In genomic region chrX:57380915-57381314, GRCm38 (mm10) we compare ENCODE assay signal across 18 mouse cellular contexts. TPM values are rescaled to one million over a fixed set of nuclear protein-coding genes. Genes with fewer than 3 reads are reported as not detected.
DNase-seq lines count a peak whose midpoint lies in the region; ATAC-seq and TF ChIP-seq lines count a peak whose summit lies in the region.
"Had no signal": no experiment of that assay in that cellular context is flagged by ENCODE, and none has a peak within 500 bp of the region (broad histone marks: within the 10 kb centered on the region; RNA-seq: fewer than 3 reads in every experiment).

No protein-coding gene starts in this region.

- ATAC-seq in cerebellum, adult (ENCODE audit: insufficient number of reproducible peaks, low FRiP score, low TSS enrichment) = no peak
- ATAC-seq in kidney, embryonic 16.5 days (ENCODE audit: low FRiP score, low TSS enrichment) = no peak
- ATAC-seq: activated CD4-positive, CD25-positive, alpha-beta regulatory T cell, adult 4 months; liver, embryonic 12.5 days; lung, postnatal 0 days had no signal

- no peak for TF ChIP-seq POLR2A in brain, embryonic 14.5 days (IDR thresholded peaks at IDR 0.05; ENCODE audit: borderline replicate concordance, extremely low read depth, insufficient read depth, insufficient read length, poor library complexity, severe bottlenecking)

- no peaks in the 10 kb centered on the region for H3K4me1 ChIP-seq in kidney, embryonic 16.5 days (ENCODE audit: insufficient read depth, low read length)
- H3K4me1 ChIP-seq in embryonic facial prominence, embryonic 10.5 days = no peaks in the 10 kb centered on the region
- H3K4me1 ChIP-seq: embryonic facial prominence, embryonic 13.5 days; liver, embryonic 12.5 days had no signal

- no peak overlapping the region for H3K4me3 ChIP-seq in kidney, embryonic 16.5 days (ENCODE audit: low read length)
- H3K4me3 ChIP-seq in embryonic facial prominence, embryonic 10.5 days = no peak overlapping the region
- H3K4me3 ChIP-seq: embryonic facial prominence, embryonic 13.5 days; liver, embryonic 12.5 days had no signal

- no peaks in the 10 kb centered on the region for H3K9me3 ChIP-seq in kidney, embryonic 16.5 days (ENCODE audit: low read length)
- no peaks in the 10 kb centered on the region for H3K9me3 ChIP-seq in embryonic facial prominence, embryonic 10.5 days
- H3K9me3 ChIP-seq: embryonic facial prominence, embryonic 13.5 days; liver, embryonic 12.5 days had no signal

- H3K9ac ChIP-seq in kidney, embryonic 16.5 days (replicated peaks; ENCODE audit: low read length) = no peak overlapping the region
- H3K9ac ChIP-seq: embryonic facial prominence, embryonic 13.5 days; liver, embryonic 12.5 days had no signal

- no peak for TF ChIP-seq CTCF in brain, embryonic 14.5 days (IDR thresholded peaks at IDR 0.05; ENCODE audit: borderline replicate concordance, extremely low read depth, insufficient read depth, insufficient read length)

- DNase-seq in cerebellum, postnatal 25 days = peak; percentile 14 to 49
- peak; percentile 19 for DNase-seq in kidney, adult 18-20 months
- DNase-seq in adrenal gland, postnatal 36 days = peak; percentile 18 to 47
- peak; percentile 25 for DNase-seq in brain, embryonic 14.5 days (ENCODE audit: low read depth)
- no peak for DNase-seq in embryonic facial prominence, embryonic 10.5 days (ENCODE audit: low spot score)
- DNase-seq: gastrocnemius, postnatal 14 days; right cerebral cortex, postnatal 25 days had no signal

- no peak overlapping the region for H3K27ac ChIP-seq in kidney, embryonic 16.5 days (ENCODE audit: low read length)
- no peak overlapping the region for H3K27ac ChIP-seq in embryonic facial prominence, embryonic 10.5 days (replicated peaks)
- H3K27ac ChIP-seq: embryonic facial prominence, embryonic 13.5 days; liver, embryonic 12.5 days had no signal

- peaks cover 45% of the 10 kb centered on the region for H3K36me3 ChIP-seq in kidney, embryonic 16.5 days (ENCODE audit: insufficient read depth, low read length)
- peaks cover 92% of the 10 kb centered on the region for H3K36me3 ChIP-seq in embryonic facial prominence, embryonic 10.5 days (replicated peaks)

- no peaks in the 10 kb centered on the region for H3K27me3 ChIP-seq in kidney, embryonic 16.5 days (ENCODE audit: insufficient read depth, low read length)
- H3K27me3 ChIP-seq in embryonic facial prominence, embryonic 10.5 days (replicated peaks; ENCODE audit: low read depth, poor library complexity, severe bottlenecking) = no peaks in the 10 kb centered on the region
- H3K27me3 ChIP-seq: embryonic facial prominence, embryonic 13.5 days; liver, embryonic 12.5 days had no signal

- WGBS in kidney, embryonic 16.5 days = 81% methylated on average over 5 of the region's 5 CpGs
- WGBS in embryonic facial prominence, embryonic 10.5 days = 81% methylated on average over 5 of the region's 5 CpGs

- H3K4me2 ChIP-seq in kidney, embryonic 16.5 days (replicated peaks; ENCODE audit: low read depth, low read length) = no peak overlapping the region
- H3K4me2 ChIP-seq: embryonic facial prominence, embryonic 13.5 days; liver, embryonic 12.5 days had no signal

RNA-seq across cellular contexts. Expression of gene Rbmx, which starts 11.9 kb away (rescaled TPM):
- polyA plus RNA-seq in kidney, embryonic 16.5 days (2015; fragmentation: Nextera tagmentation; extraction: Ambion mirVana) = 137 and 143 TPM in 2 replicates
- 10 to 100 TPM; 22.8 to 31.9 TPM for total RNA-seq in adrenal gland, postnatal 36 days (2021)
- 191 and 229 TPM in 2 replicates for polyA plus RNA-seq in brain, embryonic 14.5 days (2012; rRNA removed)
- polyA plus RNA-seq in embryonic facial prominence, embryonic 10.5 days (2016; fragmentation: Nextera tagmentation; extraction: Ambion mirVana) = 165 and 168 TPM in 2 replicates

RNA-seq across cellular contexts. Expression of gene Gm364, which starts 28.0 kb away (rescaled TPM):
- 0.08 TPM in 1 of 2 replicates, not detected in the other for polyA plus RNA-seq in kidney, embryonic 16.5 days (2015; fragmentation: Nextera tagmentation; extraction: Ambion mirVana)
- not detected for total RNA-seq in adrenal gland, postnatal 36 days (2021)
- polyA plus RNA-seq in brain, embryonic 14.5 days (2012; rRNA removed) = not detected in 2 replicates
- not detected in 2 replicates for polyA plus RNA-seq in embryonic facial prominence, embryonic 10.5 days (2016; fragmentation: Nextera tagmentation; extraction: Ambion mirVana)
- total RNA-seq: gastrocnemius, postnatal 14 days; heart, postnatal 25 days; layer of hippocampus, postnatal 14 days; left cerebral cortex, postnatal 36 days; megakaryocyte-erythroid progenitor cell, adult 5-6 weeks had no signal
- polyA plus RNA-seq: activated CD4-positive, CD25-positive, alpha-beta regulatory T cell, adult 4 months; embryonic facial prominence, embryonic 13.5 days; liver, embryonic 12.5 days; lung, postnatal 0 days; stomach, embryonic 14.5 days had no signal

RNA-seq across cellular contexts. Expression of gene Arhgef6, which starts 42.4 kb away (rescaled TPM):
- 3.9 and 4.1 TPM in 2 replicates for polyA plus RNA-seq in kidney, embryonic 16.5 days (2015; fragmentation: Nextera tagmentation; extraction: Ambion mirVana)
- total RNA-seq in adrenal gland, postnatal 36 days (2021) = 10 to 100 TPM; 36.6 to 42.6 TPM
- polyA plus RNA-seq in brain, embryonic 14.5 days (2012; rRNA removed) = 10.3 and 12.6 TPM in 2 replicates
- 3.4 and 3.5 TPM in 2 replicates for polyA plus RNA-seq in embryonic facial prominence, embryonic 10.5 days (2016; fragmentation: Nextera tagmentation; extraction: Ambion mirVana)
